Mouse (Mus musculus) c-Kit-positive CD71-negative TER-119-negative erythroid progenitor cells, embryonic 14.5 days (primary cell): ENCODE measurements around the gene Tmod4.
"Not testable (repeated sequence)": the region's sequence is repeated elsewhere in the genome, so short reads cannot be mapped to it uniquely, and the experiment has no call there.

Experiments used
- DNase-seq: peaks from one replicate; pipeline ENCODE4 v3.0.0-alpha.2; 2013; ENCODE audit warnings: low read depth

The Tmod4 gene

GRCm38 (mm10) chr3:95124246-95124645 is at the start of gene Tmod4:
Gene Tmod4 (plus strand): TSS chr3:95124476.
- no peak for DNase-seq

- no peak for DNase-seq
These were observed 36.2 kb upstream of the Tmod4 start for GRCm38 (mm10) chr3:95088071-95088470.

- no peak for DNase-seq
These were observed 23.4 kb upstream of the Tmod4 start for GRCm38 (mm10) chr3:95100854-95101253.

GRCm38 (mm10) chr3:95105121-95105520 is 19.2 kb upstream of the Tmod4 start:
- DNase-seq, result no peak

- DNase-seq, result peak; percentile 33
These were observed 18.5 kb upstream of the Tmod4 start for GRCm38 (mm10) chr3:95105586-95106337.

GRCm38 (mm10) chr3:95106338-95107117 is 17.7 kb upstream of the Tmod4 start, which contains the start of gene Pip5k1a:
Gene Pip5k1a (minus strand): TSS chr3:95106930.
- DNase-seq, result peak; percentile 98

- not testable (repeated sequence) for DNase-seq
These were observed 17.0 kb upstream of the Tmod4 start for GRCm38 (mm10) chr3:95107308-95107707.

- DNase-seq, result no peak
These were observed 16.4 kb upstream of the Tmod4 start for GRCm38 (mm10) chr3:95107898-95108297.

- peak; percentile 74 for DNase-seq
These were observed 13.2 kb upstream of the Tmod4 start, which contains the start of gene Vps72 for GRCm38 (mm10) chr3:95110911-95111726. Gene Vps72 (plus strand): TSS chr3:95111022.

GRCm38 (mm10) chr3:95112760-95113159 is 11.5 kb upstream of the Tmod4 start:
- DNase-seq, result no peak

- no peak for DNase-seq
These were observed 6.5 kb upstream of the Tmod4 start for GRCm38 (mm10) chr3:95117751-95118150.

- no peak for DNase-seq
These were observed 2.7 kb upstream of the Tmod4 start for GRCm38 (mm10) chr3:95121580-95121979.

- DNase-seq, result no peak
These were observed 696 bp downstream of the Tmod4 start for GRCm38 (mm10) chr3:95124972-95125371.

GRCm38 (mm10) chr3:95129226-95129651 is 5.0 kb downstream of the Tmod4 start:
- no peak for DNase-seq

GRCm38 (mm10) chr3:95130081-95130480 is 5.8 kb downstream of the Tmod4 start:
- no peak for DNase-seq

GRCm38 (mm10) chr3:95132389-95132788 is 8.1 kb downstream of the Tmod4 start:
- not testable (repeated sequence) for DNase-seq

GRCm38 (mm10) chr3:95133176-95133575 is 8.9 kb downstream of the Tmod4 start:
- no peak for DNase-seq

- DNase-seq, result peak; percentile 90
These were observed 9.4 kb downstream of the Tmod4 start, which contains the start of the genes Scnm1 and Lysmd1 for GRCm38 (mm10) chr3:95133680-95134101. Gene Scnm1 (minus strand): TSS chr3:95134011. Gene Lysmd1 (plus strand): TSS chr3:95134088.

GRCm38 (mm10) chr3:95134133-95134532 is 9.9 kb downstream of the Tmod4 start:
- DNase-seq, result not testable (repeated sequence)

- no peak for DNase-seq
These were observed 10.7 kb downstream of the Tmod4 start for GRCm38 (mm10) chr3:95135023-95135422.

- DNase-seq, result no peak
These were observed 11.3 kb downstream of the Tmod4 start for GRCm38 (mm10) chr3:95135433-95136052.
